Mouse (Mus musculus): ENCODE measurements around the gene Fam57b. TPM values are rescaled to one million over a fixed set of nuclear protein-coding genes. Genes with fewer than 3 reads are reported as not detected.

Fam57b gene
- polyA plus RNA-seq, 1 experiment from 2014 or later, result 2.5 TPM

GRCm38 (mm10) chr7:126803751-126804150 is 6.3 kb downstream of the Fam57b start:
- no peaks in the 10 kb centered on the region for H3K9me3 ChIP-seq (replicated peaks; ENCODE audit: control insufficient read depth, low read length)
- ATAC-seq (replicated peaks; ENCODE audit: insufficient number of reproducible peaks, low FRiP score, low TSS enrichment, low read depth) (no peak), DNase-seq (ENCODE audit: low spot score) (no peak)
- H3K4me2 ChIP-seq (ENCODE audit: low read depth, low read length), result no peak overlapping the region
- H3K4me3 ChIP-seq (ENCODE audit: low read depth, low read length), result no peak overlapping the region
- H3K4me1 ChIP-seq (ENCODE audit: control insufficient read depth, insufficient read depth, low read length), result peaks cover 2% of the 10 kb centered on the region; the same call in 1 of the 2 replicates
- no peaks in the 10 kb centered on the region for H3K27me3 ChIP-seq (ENCODE audit: control insufficient read depth, insufficient read depth, low read length)
- no peak overlapping the region for H3K9ac ChIP-seq (replicated peaks; ENCODE audit: low read length)
- H3K36me3 ChIP-seq (replicated peaks; ENCODE audit: control insufficient read depth, insufficient read depth, low read depth, low read length), result no peaks in the 10 kb centered on the region
- H3K27ac ChIP-seq (replicated peaks; ENCODE audit: low read depth, low read length), result no peak overlapping the region

- WGBS, result 87% methylated on average over 6 of the region's 6 CpGs
Observed at GRCm38 (mm10) chr7:126806956-126807355, 9.5 kb downstream of the Fam57b start.

GRCm38 (mm10) chr7:126807405-126807804 is 9.9 kb downstream of the Fam57b start:
- H3K4me2 ChIP-seq (ENCODE audit: low read depth, low read length), result no peak overlapping the region
- DNase-seq (ENCODE audit: low spot score) (no peak), ATAC-seq (replicated peaks; ENCODE audit: insufficient number of reproducible peaks, low FRiP score, low TSS enrichment, low read depth) (no peak)
- no peak overlapping the region for H3K4me3 ChIP-seq (ENCODE audit: low read depth, low read length)
- 76% methylated on average over 4 of the region's 4 CpGs for WGBS
- peaks cover 2% of the 10 kb centered on the region; the same call in 1 of the 2 replicates for H3K4me1 ChIP-seq (ENCODE audit: control insufficient read depth, insufficient read depth, low read length)
- H3K27ac ChIP-seq (replicated peaks; ENCODE audit: low read depth, low read length), result no peak overlapping the region
- H3K9ac ChIP-seq (replicated peaks; ENCODE audit: low read length), result peak overlapping the region; percentile 78
- no peaks in the 10 kb centered on the region for H3K27me3 ChIP-seq (ENCODE audit: control insufficient read depth, insufficient read depth, low read length)
- no peaks in the 10 kb centered on the region for H3K36me3 ChIP-seq (replicated peaks; ENCODE audit: control insufficient read depth, insufficient read depth, low read depth, low read length)
- no peaks in the 10 kb centered on the region for H3K9me3 ChIP-seq (replicated peaks; ENCODE audit: control insufficient read depth, low read length)

More at GRCm38 (mm10) chr7:126806956-126807355, 9.5 kb downstream of the Fam57b start:
- peaks cover 2% of the 10 kb centered on the region; the same call in 1 of the 2 replicates for H3K4me1 ChIP-seq (ENCODE audit: control insufficient read depth, insufficient read depth, low read length)
- no peaks in the 10 kb centered on the region for H3K36me3 ChIP-seq (replicated peaks; ENCODE audit: control insufficient read depth, insufficient read depth, low read depth, low read length)
- H3K4me2 ChIP-seq (ENCODE audit: low read depth, low read length), result no peak overlapping the region
- DNase-seq (ENCODE audit: low spot score) (no peak), ATAC-seq (replicated peaks; ENCODE audit: insufficient number of reproducible peaks, low FRiP score, low TSS enrichment, low read depth) (no peak)
- H3K27me3 ChIP-seq (ENCODE audit: control insufficient read depth, insufficient read depth, low read length), result no peaks in the 10 kb centered on the region
- H3K27ac ChIP-seq (replicated peaks; ENCODE audit: low read depth, low read length), result no peak overlapping the region
- H3K9me3 ChIP-seq (replicated peaks; ENCODE audit: control insufficient read depth, low read length), result no peaks in the 10 kb centered on the region
- no peak overlapping the region for H3K9ac ChIP-seq (replicated peaks; ENCODE audit: low read length)
- H3K4me3 ChIP-seq (ENCODE audit: low read depth, low read length), result no peak overlapping the region

GRCm38 (mm10) chr7:126808703-126809455 is 11.4 kb downstream of the Fam57b start:
- H3K4me3 ChIP-seq (ENCODE audit: low read depth, low read length), result peak overlapping the region; percentile 64
- ATAC-seq (replicated peaks; ENCODE audit: insufficient number of reproducible peaks, low FRiP score, low TSS enrichment, low read depth) (peak; percentile 94), DNase-seq (ENCODE audit: low spot score) (peak; percentile 93)
- H3K27ac ChIP-seq (replicated peaks; ENCODE audit: low read depth, low read length), result no peak overlapping the region; the same call in 1 of the 2 replicates
- peaks cover 2% of the 10 kb centered on the region; the same call in 1 of the 2 replicates for H3K4me1 ChIP-seq (ENCODE audit: control insufficient read depth, insufficient read depth, low read length)
- H3K9ac ChIP-seq (replicated peaks; ENCODE audit: low read length), result peak overlapping the region; percentile 78
- H3K9me3 ChIP-seq (replicated peaks; ENCODE audit: control insufficient read depth, low read length), result no peaks in the 10 kb centered on the region
- no peaks in the 10 kb centered on the region for H3K27me3 ChIP-seq (ENCODE audit: control insufficient read depth, insufficient read depth, low read length)
- peak overlapping the region; percentile 78 for H3K4me2 ChIP-seq (ENCODE audit: low read depth, low read length)
- WGBS, result 0% methylated on average over 41 of the region's 43 CpGs
- H3K36me3 ChIP-seq (replicated peaks; ENCODE audit: control insufficient read depth, insufficient read depth, low read depth, low read length), result no peaks in the 10 kb centered on the region

- Histone ChIP-seq H3K4me2 (ENCODE audit: low read depth, low read length) (no peak overlapping the region), H3K9ac (replicated peaks; ENCODE audit: low read length) (no peak overlapping the region), H3K9me3 (replicated peaks; ENCODE audit: control insufficient read depth, low read length) (no peaks in the 10 kb centered on the region), H3K4me3 (ENCODE audit: low read depth, low read length) (no peak overlapping the region), H3K27ac (replicated peaks; ENCODE audit: low read depth, low read length) (no peak overlapping the region), H3K4me1 (ENCODE audit: control insufficient read depth, insufficient read depth, low read length) (peaks cover 2% of the 10 kb centered on the region; the same call in 1 of the 2 replicates), H3K27me3 (ENCODE audit: control insufficient read depth, insufficient read depth, low read length) (no peaks in the 10 kb centered on the region), H3K36me3 (replicated peaks; ENCODE audit: control insufficient read depth, insufficient read depth, low read depth, low read length) (no peaks in the 10 kb centered on the region)
- DNase-seq (ENCODE audit: low spot score) (no peak), ATAC-seq (replicated peaks; ENCODE audit: insufficient number of reproducible peaks, low FRiP score, low TSS enrichment, low read depth) (no peak)
- 52% methylated on average over 5 of the region's 5 CpGs for WGBS
Observed at GRCm38 (mm10) chr7:126809723-126810369, 12.4 kb downstream of the Fam57b start.

- H3K27ac ChIP-seq (replicated peaks; ENCODE audit: low read depth, low read length), result no peak overlapping the region
- no peak overlapping the region for H3K9ac ChIP-seq (replicated peaks; ENCODE audit: low read length)
- no peaks in the 10 kb centered on the region for H3K9me3 ChIP-seq (replicated peaks; ENCODE audit: control insufficient read depth, low read length)
- DNase-seq (ENCODE audit: low spot score), result no peak
- ATAC-seq (replicated peaks; ENCODE audit: insufficient number of reproducible peaks, low FRiP score, low TSS enrichment, low read depth), result no peak
- 72% methylated on average over 8 of the region's 8 CpGs for WGBS
- H3K4me1 ChIP-seq (ENCODE audit: control insufficient read depth, insufficient read depth, low read length), result no peaks in the 10 kb centered on the region
- H3K27me3 ChIP-seq (ENCODE audit: control insufficient read depth, insufficient read depth, low read length), result no peaks in the 10 kb centered on the region
- no peaks in the 10 kb centered on the region for H3K36me3 ChIP-seq (replicated peaks; ENCODE audit: control insufficient read depth, insufficient read depth, low read depth, low read length)
- H3K4me3 ChIP-seq (ENCODE audit: low read depth, low read length), result no peak overlapping the region
- H3K4me2 ChIP-seq (ENCODE audit: low read depth, low read length), result no peak overlapping the region
Observed at GRCm38 (mm10) chr7:126815726-126816222, 18.3 kb downstream of the Fam57b start.

- DNase-seq (ENCODE audit: low spot score) (no peak), ATAC-seq (replicated peaks; ENCODE audit: insufficient number of reproducible peaks, low FRiP score, low TSS enrichment, low read depth) (no peak)
- Histone ChIP-seq H3K9me3 (replicated peaks; ENCODE audit: control insufficient read depth, low read length) (no peaks in the 10 kb centered on the region), H3K9ac (replicated peaks; ENCODE audit: low read length) (no peak overlapping the region), H3K4me3 (ENCODE audit: low read depth, low read length) (no peak overlapping the region), H3K27me3 (ENCODE audit: control insufficient read depth, insufficient read depth, low read length) (no peaks in the 10 kb centered on the region), H3K4me2 (ENCODE audit: low read depth, low read length) (no peak overlapping the region), H3K27ac (replicated peaks; ENCODE audit: low read depth, low read length) (no peak overlapping the region), H3K36me3 (replicated peaks; ENCODE audit: control insufficient read depth, insufficient read depth, low read depth, low read length) (no peaks in the 10 kb centered on the region), H3K4me1 (ENCODE audit: control insufficient read depth, insufficient read depth, low read length) (no peaks in the 10 kb centered on the region)
- 88% methylated on average over 8 of the region's 8 CpGs for WGBS
Observed at GRCm38 (mm10) chr7:126816494-126816893, 19.0 kb downstream of the Fam57b start.

GRCm38 (mm10) chr7:126817595-126817994 is 20.1 kb downstream of the Fam57b start:
- Histone ChIP-seq H3K9me3 (replicated peaks; ENCODE audit: control insufficient read depth, low read length) (no peaks in the 10 kb centered on the region), H3K36me3 (replicated peaks; ENCODE audit: control insufficient read depth, insufficient read depth, low read depth, low read length) (no peaks in the 10 kb centered on the region), H3K27me3 (ENCODE audit: control insufficient read depth, insufficient read depth, low read length) (peaks cover 3% of the 10 kb centered on the region; the same call in 1 of the 2 replicates), H3K4me3 (ENCODE audit: low read depth, low read length) (no peak overlapping the region), H3K27ac (replicated peaks; ENCODE audit: low read depth, low read length) (no peak overlapping the region), H3K4me2 (ENCODE audit: low read depth, low read length) (no peak overlapping the region), H3K4me1 (ENCODE audit: control insufficient read depth, insufficient read depth, low read length) (no peaks in the 10 kb centered on the region), H3K9ac (replicated peaks; ENCODE audit: low read length) (no peak overlapping the region)
- no peak for ATAC-seq (replicated peaks; ENCODE audit: insufficient number of reproducible peaks, low FRiP score, low TSS enrichment, low read depth)
- WGBS, result 82% methylated on average over 7 of the region's 7 CpGs
- no peak for DNase-seq (ENCODE audit: low spot score)
